Mouse (Mus musculus) midbrain, embryonic 13.5 days (tissue): ENCODE measurements around the gene Cacna1s. TPM values are rescaled to one million over a fixed set of nuclear protein-coding genes. Genes with fewer than 3 reads are reported as not detected.

Experiments used
- ATAC-seq: fragments of 200-750 bp; cut with Nextera tagmentation; 2 replicates; pipeline ENCODE4 v1.8.0; 2017; ENCODE audit warnings: mild to moderate bottlenecking, moderate TSS enrichment, moderate library complexity
- H3K27ac ChIP-seq: fragments of 300-500 bp; sonication (generic); 2 replicates; pipeline ENCODE4 v1.5.1; 2015; ENCODE audit warnings: inconsistent platforms, mild to moderate bottlenecking, moderate library complexity
- H3K27me3 ChIP-seq: fragments of 300-500 bp; sonication (generic); 2 replicates; pipeline ENCODE4 v1.6.1; 2015; ENCODE audit warnings: mild to moderate bottlenecking, inconsistent platforms
- H3K36me3 ChIP-seq: fragments of 300-500 bp; sonication (generic); 2 replicates; pipeline ENCODE4 v1.6.1; 2015; ENCODE audit warnings: mild to moderate bottlenecking, inconsistent platforms
- H3K4me1 ChIP-seq: fragments of 300-500 bp; sonication (generic); replicated peaks from 2 replicates; pipeline ENCODE4 v1.6.1; 2015; ENCODE audit warnings: inconsistent platforms
- H3K4me2 ChIP-seq: fragments of 300-500 bp; sonication (generic); replicated peaks from 2 replicates; pipeline ENCODE4 v1.6.1; 2015; ENCODE audit warnings: moderate library complexity, mild to moderate bottlenecking, inconsistent platforms
- H3K4me3 ChIP-seq: fragments of 300-500 bp; sonication (generic); replicated peaks from 2 replicates; pipeline ENCODE4 v1.5.1; 2015; ENCODE audit warnings: mild to moderate bottlenecking, inconsistent platforms
- H3K9ac ChIP-seq: fragments of 300-500 bp; sonication (generic); replicated peaks from 2 replicates; pipeline ENCODE4 v1.6.1; 2015; ENCODE audit warnings: mild to moderate bottlenecking, inconsistent platforms
- H3K9me3 ChIP-seq: fragments of 300-500 bp; sonication (generic); 2 replicates; pipeline ENCODE4 v1.6.1; 2016; ENCODE audit warnings: mild to moderate bottlenecking, inconsistent platforms
- WGBS: fragments of 180-500 bp; shearing (Covaris S2); methylation state at CpG from one replicate; pipeline ENCODE4 v1.1.7; 2015; 5-methylcytosine and 5-hydroxymethylcytosine counted together
- polyA plus RNA-seq: library from polyadenylated mRNA; unstranded; fragments of >200 nt; fragmentation: Nextera tagmentation; extraction: Ambion mirVana; gene quantifications from 2 replicates; pipeline ENCODE4 v1.2.1, GENCODE M21; 2015

Cacna1s gene
- polyA plus RNA-seq, 1 experiment from 2014 or later, result 0.22 TPM

GRCm38 (mm10) chr1:136133570-136134240 is 81.2 kb downstream of the Cacna1s start:
- H3K4me3 ChIP-seq, result peak overlapping the region; percentile 91
- 31% methylated on average over 13 of the region's 13 CpGs for WGBS
- H3K4me1 ChIP-seq, result peaks cover 77% of the 10 kb centered on the region
- H3K9me3 ChIP-seq, result no peaks in the 10 kb centered on the region
- peaks cover 4% of the 10 kb centered on the region; the same call in 1 of the 2 replicates for H3K27me3 ChIP-seq
- H3K4me2 ChIP-seq, result peak overlapping the region; percentile 75
- no peak for ATAC-seq
- H3K36me3 ChIP-seq, result no peaks in the 10 kb centered on the region
- H3K27ac ChIP-seq, result peak overlapping the region; percentile 95
- peak overlapping the region; percentile 94 for H3K9ac ChIP-seq

DNA sequence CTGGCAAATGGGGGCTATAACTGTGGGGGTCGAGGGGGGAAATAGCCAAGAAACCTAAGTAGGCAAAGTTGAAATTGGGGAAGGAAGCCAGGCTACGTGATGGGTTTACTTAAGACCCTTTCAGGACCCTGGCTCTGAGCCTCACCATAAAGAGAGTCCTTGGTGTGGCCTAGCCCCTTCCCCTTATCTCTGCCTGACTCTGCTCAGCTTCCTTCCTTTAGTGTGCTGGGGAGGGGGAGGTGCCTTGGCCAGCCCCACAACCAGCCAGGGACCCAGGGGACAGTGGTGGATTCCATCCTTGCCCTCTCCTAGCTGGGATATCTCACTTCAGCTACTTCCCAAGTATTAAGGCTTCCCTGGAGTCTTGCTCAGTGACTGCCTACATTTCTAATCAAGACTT is 82.0 kb downstream of the Cacna1s start:
- Histone ChIP-seq H3K4me2 (peak overlapping the region; percentile 75), H3K36me3 (no peaks in the 10 kb centered on the region), H3K27me3 (peaks cover 4% of the 10 kb centered on the region; the same call in 1 of the 2 replicates), H3K4me3 (peak overlapping the region; percentile 91), H3K9ac (peak overlapping the region; percentile 94), H3K27ac (no peak overlapping the region), H3K4me1 (peaks cover 86% of the 10 kb centered on the region), H3K9me3 (no peaks in the 10 kb centered on the region)
- ATAC-seq, result no peak
- WGBS, result 85% methylated on average over 2 of the region's 2 CpGs

GRCm38 (mm10) chr1:136135046-136135445 is 82.5 kb downstream of the Cacna1s start:
- no peak for ATAC-seq
- 57% methylated on average over 1 of the region's 1 CpGs for WGBS
- H3K36me3 ChIP-seq, result no peaks in the 10 kb centered on the region
- no peaks in the 10 kb centered on the region for H3K9me3 ChIP-seq
- peaks cover 3% of the 10 kb centered on the region; the same call in 1 of the 2 replicates for H3K27me3 ChIP-seq
- H3K4me1 ChIP-seq, result peaks cover 87% of the 10 kb centered on the region
- H3K27ac ChIP-seq, result no peak overlapping the region
- peak overlapping the region; percentile 75 for H3K4me2 ChIP-seq
- no peak overlapping the region for H3K9ac ChIP-seq
- peak overlapping the region; percentile 4; the same call in 1 of the 2 replicates for H3K4me3 ChIP-seq

GRCm38 (mm10) chr1:136135777-136136444 is 83.4 kb downstream of the Cacna1s start:
- H3K9me3 ChIP-seq, result no peaks in the 10 kb centered on the region
- 0 out of 2 replicates have a peak overlapping the region, but pooled peaks have one; percentile 45 for H3K27ac ChIP-seq
- no peaks in the 10 kb centered on the region for H3K27me3 ChIP-seq
- H3K4me3 ChIP-seq, result 0 out of 2 replicates have a peak overlapping the region, but pooled peaks have one; percentile 7
- peak overlapping the region; percentile 47 for H3K9ac ChIP-seq
- peaks cover 87% of the 10 kb centered on the region for H3K4me1 ChIP-seq
- ATAC-seq, result no peak
- H3K36me3 ChIP-seq, result no peaks in the 10 kb centered on the region
- peak overlapping the region; percentile 75 for H3K4me2 ChIP-seq
- 69% methylated on average over 6 of the region's 6 CpGs for WGBS

GRCm38 (mm10) chr1:136136547-136136946 is 84.0 kb downstream of the Cacna1s start:
- ATAC-seq, result no peak
- no peak overlapping the region for H3K4me3 ChIP-seq

DNA sequence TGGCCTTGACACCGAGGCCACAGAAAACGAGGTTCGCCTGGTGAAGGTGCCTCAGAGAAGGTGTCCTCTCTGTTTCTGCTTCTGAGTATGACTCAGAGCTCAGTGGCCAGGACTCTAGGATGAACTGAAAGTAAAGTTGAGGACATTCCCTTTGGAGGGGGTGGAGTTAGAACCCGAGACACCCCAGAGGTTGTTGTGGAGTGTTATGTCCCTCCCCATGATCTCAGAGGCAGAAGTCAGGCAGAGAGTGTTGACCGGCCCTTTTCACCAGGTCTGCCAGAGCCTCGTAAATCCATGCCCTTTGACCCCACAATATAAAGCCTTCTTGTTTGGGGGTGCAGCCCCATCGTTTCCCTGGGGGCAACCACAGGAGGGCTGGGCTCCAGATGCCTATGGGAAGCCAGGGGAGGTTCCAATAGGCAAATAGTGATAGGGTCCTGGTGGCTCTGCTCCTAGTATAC is 84.6 kb downstream of the Cacna1s start:
- no peak for ATAC-seq
- Histone ChIP-seq H3K9me3 (no peaks in the 10 kb centered on the region), H3K27me3 (no peaks in the 10 kb centered on the region), H3K36me3 (no peaks in the 10 kb centered on the region), H3K4me2 (peak overlapping the region; percentile 75), H3K9ac (peak overlapping the region; percentile 36), H3K27ac (peak overlapping the region; percentile 58), H3K4me1 (peaks cover 98% of the 10 kb centered on the region), H3K4me3 (0 out of 2 replicates have a peak overlapping the region, but pooled peaks have one; percentile 7)
- 30% methylated on average over 7 of the region's 7 CpGs for WGBS

More at GRCm38 (mm10) chr1:136136547-136136946, 84.0 kb downstream of the Cacna1s start:
- Histone ChIP-seq H3K4me1 (peaks cover 93% of the 10 kb centered on the region), H3K4me2 (peak overlapping the region; percentile 75), H3K9me3 (no peaks in the 10 kb centered on the region), H3K27ac (no peak overlapping the region), H3K27me3 (no peaks in the 10 kb centered on the region), H3K9ac (peak overlapping the region; percentile 47; the same call in 1 of the 2 replicates), H3K36me3 (no peaks in the 10 kb centered on the region)
- WGBS, result 50% methylated on average over 4 of the region's 4 CpGs

- H3K4me2 ChIP-seq, result peak overlapping the region; percentile 75
- 1% methylated on average over 4 of the region's 4 CpGs for WGBS
- H3K4me1 ChIP-seq, result peaks cover 99% of the 10 kb centered on the region
- H3K27me3 ChIP-seq, result no peaks in the 10 kb centered on the region
- H3K27ac ChIP-seq, result peak overlapping the region; percentile 58
- no peaks in the 10 kb centered on the region for H3K36me3 ChIP-seq
- no peaks in the 10 kb centered on the region for H3K9me3 ChIP-seq
- ATAC-seq, result peak; percentile 1; the same call in 1 of the 2 replicates
- H3K4me3 ChIP-seq, result 0 out of 2 replicates have a peak overlapping the region, but pooled peaks have one; percentile 7
- peak overlapping the region; percentile 36; the same call in 1 of the 2 replicates for H3K9ac ChIP-seq
Measured at GRCm38 (mm10) chr1:136137575-136137974, 85.0 kb downstream of the Cacna1s start.

GRCm38 (mm10) chr1:136138191-136138830 is 85.8 kb downstream of the Cacna1s start:
- 32% methylated on average over 10 of the region's 10 CpGs for WGBS
- H3K9me3 ChIP-seq, result no peaks in the 10 kb centered on the region
- no peaks in the 10 kb centered on the region for H3K36me3 ChIP-seq
- no peaks in the 10 kb centered on the region for H3K27me3 ChIP-seq
- peak overlapping the region; percentile 75 for H3K4me2 ChIP-seq
- H3K9ac ChIP-seq, result peak overlapping the region; percentile 36; the same call in 1 of the 2 replicates
- peak overlapping the region; percentile 11; the same call in 1 of the 2 replicates for H3K4me3 ChIP-seq
- peak overlapping the region; percentile 58 for H3K27ac ChIP-seq
- no peak for ATAC-seq
- peaks cover 100% of the 10 kb centered on the region for H3K4me1 ChIP-seq

GRCm38 (mm10) chr1:136139990-136140640 is 87.6 kb downstream of the Cacna1s start:
- peaks cover 97% of the 10 kb centered on the region for H3K4me1 ChIP-seq
- H3K27ac ChIP-seq, result peak overlapping the region; percentile 77
- peak overlapping the region; percentile 40 for H3K4me3 ChIP-seq
- peak; percentile 31 for ATAC-seq
- no peaks in the 10 kb centered on the region for H3K27me3 ChIP-seq
- H3K9me3 ChIP-seq, result no peaks in the 10 kb centered on the region
- H3K4me2 ChIP-seq, result peak overlapping the region; percentile 79
- WGBS, result 1% methylated on average over 32 of the region's 32 CpGs
- peak overlapping the region; percentile 70 for H3K9ac ChIP-seq
- peaks cover 7% of the 10 kb centered on the region for H3K36me3 ChIP-seq

DNA sequence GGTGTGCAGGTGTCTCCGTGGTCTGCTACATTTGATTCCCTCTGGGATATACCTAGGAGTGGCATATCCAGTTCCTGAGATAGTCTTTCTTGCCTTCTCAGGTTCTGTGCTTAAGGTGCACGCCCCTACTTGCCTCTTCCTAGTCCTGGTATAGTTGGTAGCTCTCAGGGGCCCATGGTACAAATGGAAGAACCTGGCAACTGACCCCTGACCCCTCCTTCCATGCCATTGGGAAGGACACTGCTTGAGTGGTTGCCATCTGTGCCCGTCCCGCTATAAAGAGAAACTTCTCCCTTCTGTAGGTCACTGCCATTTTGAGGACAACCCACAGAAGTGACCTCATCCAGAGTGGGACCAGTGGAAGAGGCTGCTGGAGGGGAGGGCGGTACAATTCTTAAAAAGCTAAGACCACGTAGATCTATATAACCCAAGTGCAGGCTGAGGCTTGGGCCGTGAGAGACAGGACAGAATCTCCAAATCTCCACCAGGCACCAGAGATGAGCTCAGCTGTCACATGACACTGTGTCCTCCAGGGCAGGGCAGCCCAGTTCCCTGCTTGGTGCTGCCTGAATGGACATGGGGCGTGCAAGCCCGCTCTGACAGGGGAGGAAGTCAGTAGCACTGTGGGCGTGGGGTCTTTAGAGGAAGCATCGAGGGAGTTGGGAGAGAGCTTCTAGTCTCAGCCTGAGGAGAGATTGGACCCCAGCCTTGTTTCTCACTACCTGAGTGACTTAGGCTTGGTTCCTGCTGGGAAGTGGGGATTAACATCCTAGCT is 88.8 kb downstream of the Cacna1s start:
- Histone ChIP-seq H3K36me3 (peaks cover 17% of the 10 kb centered on the region), H3K27ac (peak overlapping the region; percentile 68), H3K4me2 (no peak overlapping the region), H3K27me3 (no peaks in the 10 kb centered on the region), H3K9ac (no peak overlapping the region), H3K4me3 (no peak overlapping the region), H3K4me1 (peaks cover 84% of the 10 kb centered on the region), H3K9me3 (no peaks in the 10 kb centered on the region)
- no peak for ATAC-seq
- 77% methylated on average over 11 of the region's 11 CpGs for WGBS

DNA sequence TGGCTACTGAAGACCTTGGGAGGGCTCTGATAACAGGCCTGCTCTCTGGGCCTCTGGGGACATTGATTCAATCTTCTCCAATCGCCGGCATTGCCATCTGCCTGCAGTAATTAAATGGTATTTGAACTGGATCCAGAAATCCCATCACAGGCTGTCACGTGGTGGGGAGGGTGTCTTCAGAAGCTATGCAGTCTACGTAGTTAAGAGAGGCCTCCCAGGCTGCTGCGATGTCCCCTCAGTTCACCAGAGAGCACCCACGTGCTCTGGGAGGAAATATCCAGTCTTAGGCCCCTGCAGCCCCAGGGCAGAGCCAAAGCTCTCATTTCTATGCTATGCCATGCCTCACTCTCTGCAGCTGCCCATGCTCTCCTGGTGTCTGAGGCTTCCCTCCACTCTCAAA is 89.8 kb downstream of the Cacna1s start:
- Histone ChIP-seq H3K27me3 (no peaks in the 10 kb centered on the region), H3K4me1 (peaks cover 75% of the 10 kb centered on the region), H3K27ac (peak overlapping the region; percentile 68), H3K36me3 (peaks cover 26% of the 10 kb centered on the region), H3K9me3 (no peaks in the 10 kb centered on the region), H3K4me3 (no peak overlapping the region), H3K9ac (peak overlapping the region; percentile 15; the same call in 1 of the 2 replicates), H3K4me2 (peak overlapping the region; percentile 18; the same call in 1 of the 2 replicates)
- peak; percentile 76 for ATAC-seq
- WGBS, result 25% methylated on average over 6 of the region's 6 CpGs
